ENCODE assay signal across 30 mouse cellular contexts in the genomic region with DNA sequence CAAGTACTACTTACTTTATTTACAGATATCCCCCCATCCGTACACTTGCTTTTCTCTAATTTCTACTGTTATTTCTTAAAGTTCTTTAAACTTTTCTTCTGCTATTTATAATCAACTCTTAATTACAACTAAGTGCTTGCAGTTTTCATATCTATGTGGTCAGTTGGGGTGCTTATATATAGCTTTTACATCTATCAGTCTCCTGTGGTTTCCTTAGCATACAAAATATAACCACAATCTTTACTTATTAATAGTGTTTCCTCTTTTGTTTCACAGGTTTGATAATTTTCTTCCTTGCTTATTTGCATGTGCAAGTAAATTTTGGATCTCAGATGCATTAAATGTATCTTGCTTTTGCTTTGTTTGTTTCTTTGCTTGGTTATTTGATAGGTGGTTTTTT.
"Had no signal": no experiment of that assay in that cellular context is flagged by ENCODE, and none has a peak within 500 bp of the region (broad histone marks: within the 10 kb centered on the region; RNA-seq: fewer than 3 reads in every experiment).

No protein-coding gene starts in this region.

- H3K27ac ChIP-seq: heart, embryonic 10.5 days; heart, embryonic 13.5 days; heart, embryonic 15.5 days; hindbrain, embryonic 10.5 days; hindbrain, embryonic 12.5 days; hindbrain, embryonic 13.5 days; hindbrain, embryonic 14.5 days; hindbrain, embryonic 15.5 days; hindbrain, postnatal 0 days; intestine, embryonic 15.5 days; kidney, embryonic 15.5 days; kidney, postnatal 0 days; layer of hippocampus, adult 2 months; left cerebral cortex, adult 2 months had no signal

- H3K27me3 ChIP-seq: heart, embryonic 12.5 days; heart, embryonic 13.5 days; heart, embryonic 15.5 days; hindbrain, embryonic 12.5 days; hindbrain, embryonic 13.5 days; hindbrain, embryonic 15.5 days; intestine, embryonic 15.5 days; kidney, embryonic 15.5 days had no signal

- H3K9ac ChIP-seq: heart, embryonic 12.5 days; heart, embryonic 13.5 days; heart, embryonic 15.5 days; hindbrain, embryonic 12.5 days; hindbrain, embryonic 13.5 days; hindbrain, embryonic 14.5 days; hindbrain, embryonic 15.5 days; intestine, embryonic 15.5 days; kidney, embryonic 15.5 days had no signal

- DNase-seq: heart, postnatal 10 days; heart, postnatal 14 days; heart, postnatal 36 days; kidney, adult 11 months; kidney, adult 18-20 months; kidney, adult 2 months; kidney, adult 8-10 months; kidney, adult 9 months; kidney, postnatal 10 days; kidney, postnatal 14 days; kidney, postnatal 25 days; kidney, postnatal 36 days; kidney, postnatal 4 days; layer of hippocampus, adult 9-11 months; layer of hippocampus, postnatal 36 days had no signal

- H3K36me3 ChIP-seq: heart, embryonic 10.5 days; heart, embryonic 12.5 days; heart, embryonic 13.5 days; heart, embryonic 15.5 days; hindbrain, embryonic 10.5 days; hindbrain, embryonic 12.5 days; hindbrain, embryonic 13.5 days; hindbrain, embryonic 15.5 days; intestine, embryonic 15.5 days; kidney, embryonic 15.5 days had no signal

- H3K4me1 ChIP-seq: heart, embryonic 10.5 days; heart, embryonic 12.5 days; heart, embryonic 13.5 days; heart, embryonic 15.5 days; hindbrain, embryonic 10.5 days; hindbrain, embryonic 12.5 days; hindbrain, embryonic 13.5 days; hindbrain, embryonic 15.5 days; intestine, embryonic 15.5 days; kidney, embryonic 15.5 days had no signal

- H3K4me3 ChIP-seq: heart, embryonic 10.5 days; heart, embryonic 12.5 days; heart, embryonic 13.5 days; heart, embryonic 15.5 days; hindbrain, embryonic 10.5 days; hindbrain, embryonic 12.5 days; hindbrain, embryonic 13.5 days; hindbrain, embryonic 15.5 days; intestine, embryonic 15.5 days; kidney, embryonic 15.5 days; layer of hippocampus, adult 2 months; left cerebral cortex, adult 2 months had no signal

- H3K9me3 ChIP-seq: heart, embryonic 10.5 days; heart, embryonic 12.5 days; heart, embryonic 13.5 days; heart, embryonic 15.5 days; hindbrain, embryonic 10.5 days; hindbrain, embryonic 12.5 days; hindbrain, embryonic 13.5 days; hindbrain, embryonic 15.5 days; intestine, embryonic 15.5 days; kidney, embryonic 15.5 days had no signal
